30 mouse cellular contexts compared by ENCODE assay signal in the genomic region with DNA sequence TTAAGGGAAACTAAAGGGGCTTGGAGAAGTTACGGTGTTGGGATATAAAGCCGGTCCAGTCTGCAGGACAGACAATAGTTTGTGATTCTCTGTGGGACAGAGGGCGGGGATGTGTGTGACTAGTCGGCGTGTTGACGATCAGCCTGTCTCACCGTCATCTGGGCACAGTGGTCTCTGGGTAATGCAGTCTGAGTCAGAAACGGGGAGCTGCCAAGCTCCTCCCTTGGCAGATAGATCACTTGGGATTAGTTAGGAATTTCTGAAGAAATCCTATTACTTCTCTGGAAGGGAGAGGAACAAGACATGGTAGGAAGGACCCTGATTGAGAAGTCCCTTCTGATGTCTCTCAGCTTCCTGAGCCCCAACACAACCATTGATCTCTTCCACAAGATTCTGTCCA. TPM values are rescaled to one million over a fixed set of nuclear protein-coding genes. Genes with fewer than 3 reads are reported as not detected.
DNase-seq lines count a peak whose midpoint lies in the region; TF ChIP-seq lines count a peak whose summit lies in the region.
"Had no signal": no experiment of that assay in that cellular context is flagged by ENCODE, and none has a peak within 500 bp of the region (broad histone marks: within the 10 kb centered on the region; RNA-seq: fewer than 3 reads in every experiment).

No protein-coding gene starts in this region.

- no peak overlapping the region for H3K27ac ChIP-seq in heart, adult 2 months
- H3K27ac ChIP-seq: embryonic facial prominence, embryonic 10.5 days; embryonic facial prominence, embryonic 13.5 days; forebrain, embryonic 12.5 days; forebrain, embryonic 15.5 days; heart, embryonic 10.5 days; heart, embryonic 13.5 days; hindbrain, embryonic 14.5 days; hindbrain, postnatal 0 days had no signal

- intact Hi-C loops in heart, adult 2 months (cut with DNase I) = no loop called here

- WGBS in heart, adult 2 months = 84% methylated on average over 8 of the region's 8 CpGs

- no peak overlapping the region for H3K9ac ChIP-seq in heart, adult 2 months (ENCODE audit: low read depth, low read length)
- H3K9ac ChIP-seq: embryonic facial prominence, embryonic 13.5 days; forebrain, embryonic 12.5 days; forebrain, embryonic 15.5 days; heart, embryonic 13.5 days; hindbrain, embryonic 14.5 days had no signal

- H3K4me1 ChIP-seq in heart, adult 2 months (ENCODE audit: control insufficient read depth, insufficient read depth, low read length) = no peaks in the 10 kb centered on the region

- no peaks in the 10 kb centered on the region for H3K36me3 ChIP-seq in heart, adult 2 months (ENCODE audit: control insufficient read depth, insufficient read depth, low read length)
- H3K36me3 ChIP-seq: embryonic facial prominence, embryonic 10.5 days; embryonic facial prominence, embryonic 13.5 days; forebrain, embryonic 12.5 days; forebrain, embryonic 15.5 days; heart, embryonic 10.5 days; heart, embryonic 13.5 days had no signal

- peak; percentile 39 for DNase-seq in gastrocnemius, adult 18-20 months (ENCODE audit: low spot score)
- no peak for DNase-seq in gastrocnemius, postnatal 10 days
- DNase-seq in urinary bladder, postnatal 14 days (ENCODE audit: low spot score) = peak; percentile 43
- DNase-seq in urinary bladder, postnatal 4 days (ENCODE audit: low spot score in 2 of 2) = no peak
- DNase-seq in adipocyte (ENCODE audit: low spot score) = peak; percentile 58
- DNase-seq in thymus, postnatal 4 days = no peak
- no peak for DNase-seq in heart, adult 2 months
- DNase-seq in left cerebral cortex, adult 9 months (ENCODE audit: low spot score in 2 of 2) = no peak
- DNase-seq: adrenal gland, adult 2 months; adrenal gland, postnatal 14 days; cerebellum, adult 11 months; cerebellum, adult 8-10 months; cerebellum, postnatal 10 days; cerebellum, postnatal 36 days; embryo, embryonic 11 days; gastrocnemius, postnatal 25 days; heart, adult 18-20 months; heart, postnatal 14 days; heart, postnatal 4 days had no signal

- TF ChIP-seq POLR2A in heart, adult 2 months (IDR thresholded peaks at IDR 0.05; ENCODE audit: insufficient read depth, low read depth, low read length) = no peak

- TF ChIP-seq CTCF in heart, adult 2 months (IDR thresholded peaks at IDR 0.05) = no peak

- H3K27me3 ChIP-seq in heart, adult 2 months (ENCODE audit: control insufficient read depth, insufficient read depth, low read length) = peaks cover under 1% of the 10 kb centered on the region; the same call in 1 of the 2 replicates
- H3K27me3 ChIP-seq: embryonic facial prominence, embryonic 13.5 days had no signal

- no peak for TF ChIP-seq EP300 in heart, adult 2 months (IDR thresholded peaks at IDR 0.05; ENCODE audit: insufficient read depth, low read depth, low read length)

- H3K79me2 ChIP-seq in heart, adult 2 months (replicated peaks; ENCODE audit: control insufficient read depth, insufficient read depth, low read length) = no peaks in the 10 kb centered on the region

- no peak overlapping the region for H3K4me3 ChIP-seq in heart, adult 2 months
- H3K4me3 ChIP-seq: embryonic facial prominence, embryonic 10.5 days; embryonic facial prominence, embryonic 13.5 days; erythroblast, embryonic 14.5 days; forebrain, embryonic 12.5 days; forebrain, embryonic 15.5 days; heart, embryonic 10.5 days; heart, embryonic 13.5 days had no signal

RNA-seq across cellular contexts. Expression of a gene that starts 4.9 kb away (rescaled TPM):
- total RNA-seq in gastrocnemius, adult 18-20 months (2021) = under 1 TPM; 0.43 to 0.84 TPM
- total RNA-seq in gastrocnemius, postnatal 10 days (2021) = 1 to 10 TPM in 1 of 2 experiments, under 1 TPM in 1; 0.88 to 1.3 TPM
- total RNA-seq in heart, adult 2 months (2021) = 1 to 10 TPM in 1 of 2 experiments, under 1 TPM in 1; 0.63 to 2.0 TPM
- polyA plus RNA-seq in heart, adult 2 months (2012; rRNA removed) = 1.7 and 1.8 TPM in 2 replicates
- polyA plus RNA-seq: CD4-positive, CD25-positive, alpha-beta regulatory T cell, adult 4 months; inflammation-experienced regulatory T-cells, adult 6 months had no signal

RNA-seq across cellular contexts. Expression of a gene that starts 37.3 kb away (rescaled TPM):
- 10 to 100 TPM; 43.2 to 46.5 TPM for total RNA-seq in gastrocnemius, adult 18-20 months (2021)
- total RNA-seq in gastrocnemius, postnatal 10 days (2021) = 10 to 100 TPM; 15.2 to 17.9 TPM
- 10 to 100 TPM; 17.1 to 17.6 TPM for total RNA-seq in heart, adult 2 months (2021)
- polyA plus RNA-seq in heart, adult 2 months (2012; rRNA removed) = 22.7 and 28.7 TPM in 2 replicates

RNA-seq across cellular contexts. Expression of a gene that starts 37.4 kb away (rescaled TPM):
- total RNA-seq in gastrocnemius, adult 18-20 months (2021) = 10 to 100 TPM; 38.3 to 40.6 TPM
- 10 to 100 TPM; 21.3 to 23.0 TPM for total RNA-seq in gastrocnemius, postnatal 10 days (2021)
- total RNA-seq in heart, adult 2 months (2021) = 10 to 100 TPM; 39.9 to 43.5 TPM
- 13.7 and 24.3 TPM in 2 replicates for polyA plus RNA-seq in heart, adult 2 months (2012; rRNA removed)

Comparison
In these comparisons a context has a peak if more than half of its experiments do, and no peak if none do; other contexts are left out.
1. DNase-seq: peak in gastrocnemius, adult 18-20 months (single experiment), urinary bladder, postnatal 14 days (single experiment) and adipocyte (single experiment); none in gastrocnemius, postnatal 10 days (single experiment), urinary bladder, postnatal 4 days (0 of 2), thymus, postnatal 4 days (single experiment), heart, adult 2 months (0 of 2) and left cerebral cortex, adult 9 months (0 of 2).